Comparison of ENCODE assay signal across 12 mouse cellular contexts in genomic region chr2:77907164-77907563, GRCm38 (mm10).
"Had no signal": no experiment of that assay in that cellular context is flagged by ENCODE, and none has a peak within 500 bp of the region (broad histone marks: within the 10 kb centered on the region; RNA-seq: fewer than 3 reads in every experiment).

No protein-coding gene starts in this region.

- DNase-seq: retina, postnatal 1 day; right cerebral cortex, adult 18-20 months; right cerebral cortex, postnatal 14 days; right cerebral cortex, postnatal 25 days; right cerebral cortex, postnatal 4 days; spleen, adult 18-20 months; thymus, adult 18-20 months; thymus, adult 2 months; thymus, postnatal 14 days; thymus, postnatal 25 days; thymus, postnatal 36 days; thymus, postnatal 4 days had no signal
